Mouse (Mus musculus) midbrain, embryonic 14.5 days (tissue): ENCODE results near the gene Ube2d2b. TPM values are rescaled to one million over a fixed set of nuclear protein-coding genes. Genes with fewer than 3 reads are reported as not detected.

ENCODE experiments used
- ATAC-seq: fragments of 200-750 bp; cut with Nextera tagmentation; 2 replicates; pipeline ENCODE4 v1.8.0; 2017; ENCODE audit warnings: moderate number of reproducible peaks, moderate library complexity; ENCODE audit not compliant: low FRiP score, low TSS enrichment
- DNase-seq: peaks from one replicate; pipeline ENCODE4 v3.0.0-alpha.2; 2015
- H3K27ac ChIP-seq: fragments of 300-500 bp; sonication (generic); replicated peaks from 2 replicates; pipeline ENCODE4 v1.5.1; 2014; ENCODE audit warnings: mild to moderate bottlenecking, low read depth, low read length, moderate library complexity
- H3K27me3 ChIP-seq: fragments of 300-500 bp; sonication (generic); 2 replicates; pipeline ENCODE4 v1.6.1; 2014; ENCODE audit warnings: low read length, control low read depth, mixed read lengths; ENCODE audit not compliant: control insufficient read depth, insufficient read depth
- H3K36me3 ChIP-seq: fragments of 300-500 bp; sonication (generic); 2 replicates; pipeline ENCODE4 v1.6.1; 2014; ENCODE audit warnings: low read length, control low read depth; ENCODE audit not compliant: control insufficient read depth, insufficient read depth
- H3K4me1 ChIP-seq: fragments of 300-500 bp; sonication (generic); 2 replicates; pipeline ENCODE4 v1.6.1; 2014; ENCODE audit warnings: mild to moderate bottlenecking, antibody characterized with exemption, low read length, control low read depth; ENCODE audit not compliant: control insufficient read depth, insufficient read depth
- H3K4me2 ChIP-seq: fragments of 300-500 bp; sonication (generic); 2 replicates; pipeline ENCODE4 v1.6.1; 2014; ENCODE audit warnings: mild to moderate bottlenecking, low read length, moderate library complexity
- H3K4me3 ChIP-seq: fragments of 300-500 bp; sonication (generic); replicated peaks from 2 replicates; pipeline ENCODE4 v1.5.1; 2014; ENCODE audit warnings: low read depth, low read length
- H3K9ac ChIP-seq: fragments of 300-500 bp; sonication (generic); replicated peaks from 2 replicates; pipeline ENCODE4 v1.6.1; 2014; ENCODE audit warnings: mild to moderate bottlenecking, low read length, moderate library complexity
- H3K9me3 ChIP-seq: fragments of 300-500 bp; sonication (generic); 2 replicates; pipeline ENCODE4 v1.6.1; 2016; ENCODE audit warnings: low read length, control low read depth, mixed read lengths; ENCODE audit not compliant: control insufficient read depth
- WGBS: fragments of 180-500 bp; shearing (Covaris S2); extraction: QIAGEN DNeasy Blood & Tissue Kit; methylation state at CpG from one replicate; pipeline ENCODE4 v1.1.7; 2014; 5-methylcytosine and 5-hydroxymethylcytosine counted together
- polyA plus RNA-seq: library from polyadenylated mRNA; unstranded; fragments of >200 nt; fragmentation: Nextera tagmentation; extraction: Ambion mirVana; gene quantifications from 2 replicates; pipeline ENCODE4 v1.2.1, GENCODE M21; 2014

Gene Ube2d2b
- polyA plus RNA-seq, 1 experiment from 2014 or later = 0.33 TPM

GRCm38 (mm10) chr5:107801234-107801633 lies 28.7 kb upstream of the Ube2d2b start:
- no peak for DNase-seq
- Histone ChIP-seq H3K9ac (no peak overlapping the region), H3K9me3 (no peaks in the 10 kb centered on the region), H3K4me3 (no peak overlapping the region), H3K4me2 (no peak overlapping the region), H3K27me3 (no peaks in the 10 kb centered on the region), H3K36me3 (0 out of 2 replicates have a peak, but pooled peaks cover 6% of the 10 kb centered on the region), H3K27ac (no peak overlapping the region), H3K4me1 (no peaks in the 10 kb centered on the region)
- 87% methylated on average over 2 of the region's 2 CpGs for WGBS
- no peak for ATAC-seq

- Histone ChIP-seq H3K27ac (no peak overlapping the region), H3K36me3 (0 out of 2 replicates have a peak, but pooled peaks cover 3% of the 10 kb centered on the region), H3K9me3 (no peaks in the 10 kb centered on the region), H3K4me1 (no peaks in the 10 kb centered on the region), H3K27me3 (no peaks in the 10 kb centered on the region), H3K4me2 (no peak overlapping the region), H3K4me3 (no peak overlapping the region), H3K9ac (no peak overlapping the region)
- ATAC-seq (no peak), DNase-seq (no peak)
Observed at GRCm38 (mm10) chr5:107802621-107803020, 27.3 kb upstream of the Ube2d2b start.

GRCm38 (mm10) chr5:107807496-107807895 lies 22.4 kb upstream of the Ube2d2b start:
- no peaks in the 10 kb centered on the region for H3K9me3 ChIP-seq
- H3K27ac ChIP-seq = no peak overlapping the region
- H3K36me3 ChIP-seq = peaks cover 15% of the 10 kb centered on the region
- H3K9ac ChIP-seq = no peak overlapping the region
- no peak for DNase-seq
- no peak for ATAC-seq
- no peaks in the 10 kb centered on the region for H3K4me1 ChIP-seq
- no peak overlapping the region for H3K4me3 ChIP-seq
- 85% methylated on average over 4 of the region's 4 CpGs for WGBS
- no peaks in the 10 kb centered on the region for H3K27me3 ChIP-seq
- H3K4me2 ChIP-seq = no peak overlapping the region

- no peaks in the 10 kb centered on the region for H3K9me3 ChIP-seq
- 92% methylated on average over 2 of the region's 2 CpGs for WGBS
- H3K27me3 ChIP-seq = no peaks in the 10 kb centered on the region
- H3K4me2 ChIP-seq = no peak overlapping the region
- ATAC-seq = no peak
- H3K4me1 ChIP-seq = no peaks in the 10 kb centered on the region
- H3K27ac ChIP-seq = no peak overlapping the region
- H3K36me3 ChIP-seq = peaks cover 33% of the 10 kb centered on the region
- H3K4me3 ChIP-seq = no peak overlapping the region
- no peak for DNase-seq
- H3K9ac ChIP-seq = no peak overlapping the region
Observed at GRCm38 (mm10) chr5:107814651-107815050, 15.2 kb upstream of the Ube2d2b start.

GRCm38 (mm10) chr5:107822521-107822920 lies 7.4 kb upstream of the Ube2d2b start:
- H3K27me3 ChIP-seq = no peaks in the 10 kb centered on the region
- H3K36me3 ChIP-seq = peaks cover 9% of the 10 kb centered on the region
- no peak overlapping the region for H3K4me2 ChIP-seq
- H3K9me3 ChIP-seq = no peaks in the 10 kb centered on the region
- no peak overlapping the region for H3K27ac ChIP-seq
- no peak overlapping the region for H3K9ac ChIP-seq
- ATAC-seq (no peak), DNase-seq (no peak)
- no peaks in the 10 kb centered on the region for H3K4me1 ChIP-seq
- H3K4me3 ChIP-seq = no peak overlapping the region
- 84% methylated on average over 1 of the region's 1 CpGs for WGBS

- no peak overlapping the region for H3K9ac ChIP-seq
- H3K4me3 ChIP-seq = no peak overlapping the region
- peaks cover 10% of the 10 kb centered on the region for H3K9me3 ChIP-seq
- no peaks in the 10 kb centered on the region for H3K27me3 ChIP-seq
- H3K4me2 ChIP-seq = no peak overlapping the region
- WGBS = 92% methylated on average over 3 of the region's 3 CpGs
- DNase-seq (no peak), ATAC-seq (no peak)
- no peaks in the 10 kb centered on the region for H3K36me3 ChIP-seq
- H3K27ac ChIP-seq = no peak overlapping the region
- no peaks in the 10 kb centered on the region for H3K4me1 ChIP-seq
Observed at GRCm38 (mm10) chr5:107831351-107831750, 1.5 kb downstream of the Ube2d2b start.

GRCm38 (mm10) chr5:107834287-107834686 lies 4.4 kb downstream of the Ube2d2b start:
- no peak for DNase-seq
- no peaks in the 10 kb centered on the region for H3K27me3 ChIP-seq
- WGBS = 95% methylated on average over 1 of the region's 1 CpGs
- H3K9ac ChIP-seq = no peak overlapping the region
- ATAC-seq = no peak
- peaks cover 10% of the 10 kb centered on the region for H3K9me3 ChIP-seq
- no peak overlapping the region for H3K4me3 ChIP-seq
- no peak overlapping the region for H3K27ac ChIP-seq
- H3K4me2 ChIP-seq = no peak overlapping the region
- no peaks in the 10 kb centered on the region for H3K4me1 ChIP-seq
- no peaks in the 10 kb centered on the region for H3K36me3 ChIP-seq

GRCm38 (mm10) chr5:107838891-107839644 lies 9.2 kb downstream of the Ube2d2b start:
- Histone ChIP-seq H3K4me3 (no peak overlapping the region), H3K4me1 (no peaks in the 10 kb centered on the region), H3K27me3 (no peaks in the 10 kb centered on the region), H3K9me3 (no peaks in the 10 kb centered on the region), H3K27ac (no peak overlapping the region), H3K9ac (no peak overlapping the region), H3K4me2 (no peak overlapping the region), H3K36me3 (peaks cover 5% of the 10 kb centered on the region)
- DNase-seq = no peak
- ATAC-seq = no peak
- 75% methylated on average over 3 of the region's 3 CpGs for WGBS

- DNase-seq = no peak
- no peak overlapping the region for H3K4me2 ChIP-seq
- H3K27ac ChIP-seq = no peak overlapping the region
- no peak overlapping the region for H3K4me3 ChIP-seq
- H3K4me1 ChIP-seq = no peaks in the 10 kb centered on the region
- no peak overlapping the region for H3K9ac ChIP-seq
- peaks cover 5% of the 10 kb centered on the region for H3K36me3 ChIP-seq
- H3K9me3 ChIP-seq = no peaks in the 10 kb centered on the region
- no peaks in the 10 kb centered on the region for H3K27me3 ChIP-seq
- 98% methylated on average over 5 of the region's 5 CpGs for WGBS
- no peak for ATAC-seq
Observed at GRCm38 (mm10) chr5:107840549-107841238, 10.8 kb downstream of the Ube2d2b start.
